In genomic region chr19:45015518-45016281, GRCm38 (mm10) we compare ENCODE assay signal across 7 mouse cellular contexts. TPM values are rescaled to one million over a fixed set of nuclear protein-coding genes. Genes with fewer than 3 reads are reported as not detected.
A peak's percentile ranks its signal among the peaks of the same experiment; 100 is the strongest.
DNase-seq lines count a peak whose midpoint lies in the region; ATAC-seq lines count a peak whose summit lies in the region.

No protein-coding gene starts in this region.

- ATAC-seq in megakaryocyte-erythroid progenitor cell, adult 5-6 weeks (replicated peaks; ENCODE audit: low FRiP score, low TSS enrichment, poor library complexity, severe bottlenecking) = peak; percentile 39

- peaks cover 44% of the 10 kb centered on the region for H3K4me1 ChIP-seq in erythroblast, embryonic 14.5 days (ENCODE audit: control insufficient read depth)

- H3K36me3 ChIP-seq in erythroblast, embryonic 14.5 days (ENCODE audit: control insufficient read depth) = peaks cover 21% of the 10 kb centered on the region
- H3K36me3 ChIP-seq in splenic B cell, adult 2 months (ENCODE audit: control insufficient read depth, insufficient read depth, low read length, poor library complexity, severe bottlenecking) = peaks cover 4% of the 10 kb centered on the region; the same call in 1 of the 2 replicates

- no peaks in the 10 kb centered on the region for H3K9me3 ChIP-seq in erythroblast, embryonic 14.5 days (ENCODE audit: control insufficient read depth, low read length)

- H3K27me3 ChIP-seq in erythroblast, embryonic 14.5 days (ENCODE audit: control insufficient read depth) = peaks cover 42% of the 10 kb centered on the region
- H3K27me3 ChIP-seq in splenic B cell, adult 2 months (ENCODE audit: control insufficient read depth, insufficient read depth, low read length, poor library complexity, severe bottlenecking) = no peaks in the 10 kb centered on the region; the same call in 1 of the 2 replicates

- intact Hi-C loops in heart, postnatal 14 days (cut with DNase I) = no loop called here

- H3K4me3 ChIP-seq in erythroblast, embryonic 14.5 days (replicated peaks) = peak overlapping the region; percentile 59

- peak; percentile 66 for DNase-seq in ES-CJ7 (ENCODE audit: low read depth, low spot score)
- DNase-seq in adrenal gland, postnatal 25 days = peak; percentile 75
- peak; percentile 66 for DNase-seq in heart, postnatal 14 days
- peak; percentile 71 to 83 for DNase-seq in kidney, postnatal 4 days
- DNase-seq in splenic B cell, adult 2 months (ENCODE audit: low read depth, low spot score) = peak; percentile 69

RNA-seq across cellular contexts. Expression of gene Lzts2, which starts 1.5 kb away (rescaled TPM):
- 83.2 and 101 TPM in 2 replicates for total RNA-seq in adrenal gland, postnatal 25 days (2021)
- polyA plus RNA-seq in erythroblast, embryonic 14.5 days (2012) = 0.29 and 0.33 TPM in 2 replicates
- total RNA-seq in heart, postnatal 14 days (2021) = 10 to 100 TPM; 66.4 to 72.4 TPM
- total RNA-seq in megakaryocyte-erythroid progenitor cell, adult 5-6 weeks (2014; fragmentation: Nextera tagmentation) = 9.0 and 10.2 TPM in 2 replicates
- 7.8 and 7.9 TPM in 2 replicates for total RNA-seq in megakaryocyte-erythroid progenitor cell, adult 5-6 weeks (2017)

RNA-seq across cellular contexts. Expression of gene Mrpl43, which starts 9.5 kb away (rescaled TPM):
- total RNA-seq in adrenal gland, postnatal 25 days (2021) = 47.9 and 53.7 TPM in 2 replicates
- 7.0 and 7.7 TPM in 2 replicates for polyA plus RNA-seq in erythroblast, embryonic 14.5 days (2012)
- 10 to 100 TPM; 50.3 to 53.9 TPM for total RNA-seq in heart, postnatal 14 days (2021)
- total RNA-seq in megakaryocyte-erythroid progenitor cell, adult 5-6 weeks (2014; fragmentation: Nextera tagmentation) = 32.2 and 48.4 TPM in 2 replicates
- total RNA-seq in megakaryocyte-erythroid progenitor cell, adult 5-6 weeks (2017) = 26.3 and 29.0 TPM in 2 replicates

RNA-seq across cellular contexts. Expression of gene Twnk, which starts 10.2 kb away (rescaled TPM):
- 36.7 and 39.3 TPM in 2 replicates for total RNA-seq in adrenal gland, postnatal 25 days (2021)
- polyA plus RNA-seq in erythroblast, embryonic 14.5 days (2012) = 0.17 and 0.29 TPM in 2 replicates
- 10 to 100 TPM; 21.5 to 22.0 TPM for total RNA-seq in heart, postnatal 14 days (2021)
- total RNA-seq in megakaryocyte-erythroid progenitor cell, adult 5-6 weeks (2014; fragmentation: Nextera tagmentation) = 32.5 and 37.0 TPM in 2 replicates
- 27.1 and 32.6 TPM in 2 replicates for total RNA-seq in megakaryocyte-erythroid progenitor cell, adult 5-6 weeks (2017)

RNA-seq across cellular contexts. Expression of gene Sema4g, which starts 26.8 kb away (rescaled TPM):
- 7.0 and 8.1 TPM in 2 replicates for total RNA-seq in adrenal gland, postnatal 25 days (2021)
- 0.05 TPM in 2 replicates for polyA plus RNA-seq in erythroblast, embryonic 14.5 days (2012)
- total RNA-seq in heart, postnatal 14 days (2021) = under 1 TPM; 0.56 to 0.72 TPM
- 1.4 TPM in 1 of 2 replicates, not detected in the other for total RNA-seq in megakaryocyte-erythroid progenitor cell, adult 5-6 weeks (2014; fragmentation: Nextera tagmentation)
- not detected in 2 replicates for total RNA-seq in megakaryocyte-erythroid progenitor cell, adult 5-6 weeks (2017)

RNA-seq across cellular contexts. Expression of gene Pdzd7, which starts 29.8 kb away (rescaled TPM):
- total RNA-seq in adrenal gland, postnatal 25 days (2021) = 0.52 TPM in 1 of 2 replicates, not detected in the other
- not detected in 2 replicates for polyA plus RNA-seq in erythroblast, embryonic 14.5 days (2012)
- under 1 TPM in 1 of 2 experiments, not detected in 1; 0.19 TPM for total RNA-seq in heart, postnatal 14 days (2021)
- not detected in 2 replicates for total RNA-seq in megakaryocyte-erythroid progenitor cell, adult 5-6 weeks (2014; fragmentation: Nextera tagmentation)
- not detected in 2 replicates for total RNA-seq in megakaryocyte-erythroid progenitor cell, adult 5-6 weeks (2017)

Comparison
In these comparisons a context has a peak if more than half of its experiments do, and no peak if none do; other contexts are left out.
1. Peak in every context shown above with its lines: DNase-seq, ATAC-seq and H3K4me3 ChIP-seq.